Mouse (Mus musculus) heart, postnatal 14 days (tissue): ENCODE measurements around the gene Vmn2r67. TPM values are rescaled to one million over a fixed set of nuclear protein-coding genes. Genes with fewer than 3 reads are reported as not detected.
"Not testable (repeated sequence)": the region's sequence is repeated elsewhere in the genome, so short reads cannot be mapped to it uniquely, and the experiment has no call there.

ENCODE experiments used
- DNase-seq, 2 experiments: peaks; one replicate each; pipeline ENCODE4 v3.0.0; 2021 to 2022
- intact Hi-C: fragments of 180-260 bp; cut with DNase I; formaldehyde crosslinking; loops from one replicate; pipeline ENCODE4 v1.15.1; 2025
- long read RNA-seq, 2 experiments: library from polyadenylated mRNA; stranded (forward); transcript quantifications; one replicate each; pipeline ENCODE4 v2.0.0; 2021
- total RNA-seq, 2 experiments: library from RNA; stranded (reverse); gene quantifications; 2 replicates each; pipeline ENCODE4 v1.2.3; 2021

The Vmn2r67 gene
- total RNA-seq = not detected
- long read RNA-seq, experiment 1 = 0 reads
- long read RNA-seq, experiment 2 = 0 reads

DNA sequence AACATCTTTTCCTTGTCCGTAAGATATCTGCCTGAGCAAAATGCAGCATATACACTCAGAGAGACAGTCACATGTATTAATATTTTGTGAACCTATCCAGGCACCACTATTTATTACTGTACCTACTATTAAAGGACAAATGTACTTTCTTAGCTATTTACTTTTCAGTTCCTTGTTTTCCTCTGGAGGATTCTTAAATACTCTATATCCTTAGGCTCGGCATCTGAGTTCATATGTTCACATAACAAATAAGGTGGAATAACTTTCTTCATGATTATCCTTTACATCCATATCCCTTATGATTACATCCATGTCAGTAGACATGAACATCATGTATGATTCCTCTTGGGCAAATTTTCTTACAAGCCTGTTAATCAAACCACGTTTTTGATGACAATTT is at the start of gene Vmn2r67:
Vmn2r67 (minus strand) TSS at position 101 of the 400 bp plus-strand sequence.
- no peak for DNase-seq
- intact Hi-C loops = no loop called here

DNA sequence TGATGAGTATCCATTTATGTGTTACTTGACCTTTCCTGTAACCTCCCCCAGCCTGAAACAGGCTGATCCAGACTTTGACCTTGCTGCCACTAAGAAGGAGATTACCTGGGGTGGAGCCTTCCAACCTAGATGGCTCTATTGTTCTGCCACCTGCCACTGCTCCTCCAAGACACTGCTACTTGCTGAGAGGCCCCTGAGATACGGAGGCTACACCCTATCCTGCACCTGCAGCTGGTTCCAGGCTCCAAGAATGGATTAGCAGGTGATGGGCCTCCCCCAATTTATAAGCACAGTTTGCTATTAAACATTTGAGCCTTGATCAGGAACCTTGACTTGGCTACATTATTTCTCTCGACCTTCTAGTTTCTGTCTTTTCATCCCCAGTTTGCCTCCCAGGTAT is 51.3 kb downstream of the Vmn2r67 start:
- intact Hi-C loops, DNase-seq: not testable (repeated sequence)

Other genes starting within 250 kb of the Vmn2r67 start
- gene Vmn2r65, start 191.9 kb downstream of the Vmn2r67 start, total RNA-seq = not detected
- not detected for gene Vmn2r66, start 143.7 kb downstream of the Vmn2r67 start, total RNA-seq
- not detected for gene Vmn2r68, start 81.8 kb upstream of the Vmn2r67 start, total RNA-seq